Mouse (Mus musculus) midbrain, embryonic 14.5 days (tissue): ENCODE measurements around the gene Tead1. TPM values are rescaled to one million over a fixed set of nuclear protein-coding genes. Genes with fewer than 3 reads are reported as not detected.

Experiments
- ATAC-seq: fragments of 200-750 bp; cut with Nextera tagmentation; 2 replicates; pipeline ENCODE4 v1.8.0; 2017; ENCODE audit warnings: moderate number of reproducible peaks, moderate library complexity; ENCODE audit not compliant: low FRiP score, low TSS enrichment
- DNase-seq: peaks from one replicate; pipeline ENCODE4 v3.0.0-alpha.2; 2015
- H3K27ac ChIP-seq: fragments of 300-500 bp; sonication (generic); replicated peaks from 2 replicates; pipeline ENCODE4 v1.5.1; 2014; ENCODE audit warnings: mild to moderate bottlenecking, low read depth, low read length, moderate library complexity
- H3K27me3 ChIP-seq: fragments of 300-500 bp; sonication (generic); 2 replicates; pipeline ENCODE4 v1.6.1; 2014; ENCODE audit warnings: low read length, control low read depth, mixed read lengths; ENCODE audit not compliant: control insufficient read depth, insufficient read depth
- H3K36me3 ChIP-seq: fragments of 300-500 bp; sonication (generic); 2 replicates; pipeline ENCODE4 v1.6.1; 2014; ENCODE audit warnings: low read length, control low read depth; ENCODE audit not compliant: control insufficient read depth, insufficient read depth
- H3K4me1 ChIP-seq: fragments of 300-500 bp; sonication (generic); 2 replicates; pipeline ENCODE4 v1.6.1; 2014; ENCODE audit warnings: mild to moderate bottlenecking, antibody characterized with exemption, low read length, control low read depth; ENCODE audit not compliant: control insufficient read depth, insufficient read depth
- H3K4me2 ChIP-seq: fragments of 300-500 bp; sonication (generic); 2 replicates; pipeline ENCODE4 v1.6.1; 2014; ENCODE audit warnings: mild to moderate bottlenecking, low read length, moderate library complexity
- H3K4me3 ChIP-seq: fragments of 300-500 bp; sonication (generic); replicated peaks from 2 replicates; pipeline ENCODE4 v1.5.1; 2014; ENCODE audit warnings: low read depth, low read length
- H3K9ac ChIP-seq: fragments of 300-500 bp; sonication (generic); replicated peaks from 2 replicates; pipeline ENCODE4 v1.6.1; 2014; ENCODE audit warnings: mild to moderate bottlenecking, low read length, moderate library complexity
- H3K9me3 ChIP-seq: fragments of 300-500 bp; sonication (generic); 2 replicates; pipeline ENCODE4 v1.6.1; 2016; ENCODE audit warnings: low read length, control low read depth, mixed read lengths; ENCODE audit not compliant: control insufficient read depth
- WGBS: fragments of 180-500 bp; shearing (Covaris S2); extraction: QIAGEN DNeasy Blood & Tissue Kit; methylation state at CpG from one replicate; pipeline ENCODE4 v1.1.7; 2014; 5-methylcytosine and 5-hydroxymethylcytosine counted together
- polyA plus RNA-seq: library from polyadenylated mRNA; unstranded; fragments of >200 nt; fragmentation: Nextera tagmentation; extraction: Ambion mirVana; gene quantifications from 2 replicates; pipeline ENCODE4 v1.2.1, GENCODE M21; 2014

Tead1 gene
- polyA plus RNA-seq, 1 experiment from 2014 or later: 10.7 TPM

GRCm38 (mm10) chr7:112680498-112681251 lies 1.6 kb downstream of the Tead1 start:
- ATAC-seq: no peak
- Histone ChIP-seq H3K4me1 (peaks cover 28% of the 10 kb centered on the region), H3K36me3 (no peaks in the 10 kb centered on the region), H3K4me3 (peak overlapping the region; percentile 80), H3K27me3 (no peaks in the 10 kb centered on the region), H3K4me2 (peak overlapping the region; percentile 91), H3K9ac (peak overlapping the region; percentile 70), H3K27ac (0 out of 2 replicates have a peak overlapping the region, but pooled peaks have one; percentile 6), H3K9me3 (no peaks in the 10 kb centered on the region)
- DNase-seq: peak; percentile 77
- 1% methylated on average over 22 of the region's 22 CpGs for WGBS

- Histone ChIP-seq H3K27ac (peak overlapping the region; percentile 16; the same call in 1 of the 2 replicates), H3K4me2 (peak overlapping the region; percentile 44), H3K9ac (no peak overlapping the region; the same call in 1 of the 2 replicates), H3K9me3 (no peaks in the 10 kb centered on the region), H3K27me3 (no peaks in the 10 kb centered on the region), H3K4me3 (no peak overlapping the region), H3K36me3 (no peaks in the 10 kb centered on the region), H3K4me1 (peaks cover 38% of the 10 kb centered on the region)
- DNase-seq (peak; percentile 70), ATAC-seq (no peak; the same call in 1 of the 2 replicates)
- WGBS: 3% methylated on average over 23 of the region's 23 CpGs
Measured at GRCm38 (mm10) chr7:112684626-112685561, 5.8 kb downstream of the Tead1 start.

GRCm38 (mm10) chr7:112685993-112686392 lies 6.9 kb downstream of the Tead1 start:
- no peak overlapping the region for H3K4me3 ChIP-seq
- peaks cover 35% of the 10 kb centered on the region for H3K4me1 ChIP-seq
- no peaks in the 10 kb centered on the region for H3K27me3 ChIP-seq
- no peak overlapping the region for H3K4me2 ChIP-seq
- 54% methylated on average over 3 of the region's 3 CpGs for WGBS
- no peaks in the 10 kb centered on the region for H3K36me3 ChIP-seq
- H3K9me3 ChIP-seq: no peaks in the 10 kb centered on the region
- DNase-seq (no peak), ATAC-seq (no peak)
- no peak overlapping the region for H3K27ac ChIP-seq
- no peak overlapping the region for H3K9ac ChIP-seq

- Histone ChIP-seq H3K4me3 (no peak overlapping the region), H3K27me3 (no peaks in the 10 kb centered on the region), H3K36me3 (no peaks in the 10 kb centered on the region), H3K9ac (no peak overlapping the region), H3K4me1 (peaks cover 32% of the 10 kb centered on the region), H3K27ac (no peak overlapping the region), H3K4me2 (no peak overlapping the region), H3K9me3 (no peaks in the 10 kb centered on the region)
- DNase-seq (no peak), ATAC-seq (no peak)
- WGBS: 33% methylated on average over 10 of the region's 10 CpGs
Measured at GRCm38 (mm10) chr7:112686586-112686985, 7.5 kb downstream of the Tead1 start.

GRCm38 (mm10) chr7:112688425-112689001 lies 9.4 kb downstream of the Tead1 start:
- WGBS: 43% methylated on average over 9 of the region's 9 CpGs
- Histone ChIP-seq H3K36me3 (no peaks in the 10 kb centered on the region), H3K27me3 (no peaks in the 10 kb centered on the region), H3K4me3 (no peak overlapping the region), H3K4me2 (no peak overlapping the region), H3K9ac (no peak overlapping the region), H3K4me1 (peaks cover 29% of the 10 kb centered on the region), H3K27ac (no peak overlapping the region), H3K9me3 (no peaks in the 10 kb centered on the region)
- DNase-seq: no peak
- no peak for ATAC-seq

- 25% methylated on average over 7 of the region's 7 CpGs for WGBS
- peaks cover 13% of the 10 kb centered on the region for H3K4me1 ChIP-seq
Measured at GRCm38 (mm10) chr7:112690836-112691781, 12.0 kb downstream of the Tead1 start.

GRCm38 (mm10) chr7:112693566-112693965 lies 14.4 kb downstream of the Tead1 start:
- WGBS: 72% methylated on average over 10 of the region's 10 CpGs
- no peaks in the 10 kb centered on the region for H3K27me3 ChIP-seq
- no peak for ATAC-seq
- H3K9ac ChIP-seq: no peak overlapping the region
- H3K4me1 ChIP-seq: peaks cover 27% of the 10 kb centered on the region
- H3K4me2 ChIP-seq: no peak overlapping the region
- no peaks in the 10 kb centered on the region for H3K36me3 ChIP-seq
- no peaks in the 10 kb centered on the region for H3K9me3 ChIP-seq
- no peak for DNase-seq
- H3K4me3 ChIP-seq: no peak overlapping the region
- no peak overlapping the region for H3K27ac ChIP-seq

More at GRCm38 (mm10) chr7:112690836-112691781, 12.0 kb downstream of the Tead1 start:
- Histone ChIP-seq H3K4me2 (no peak overlapping the region), H3K27me3 (no peaks in the 10 kb centered on the region), H3K9me3 (no peaks in the 10 kb centered on the region), H3K36me3 (no peaks in the 10 kb centered on the region), H3K4me3 (no peak overlapping the region), H3K9ac (no peak overlapping the region), H3K27ac (no peak overlapping the region)
- DNase-seq (no peak), ATAC-seq (no peak)
